Mouse (Mus musculus): ENCODE results near the gene Cachd1.

Gene Cachd1

DNA sequence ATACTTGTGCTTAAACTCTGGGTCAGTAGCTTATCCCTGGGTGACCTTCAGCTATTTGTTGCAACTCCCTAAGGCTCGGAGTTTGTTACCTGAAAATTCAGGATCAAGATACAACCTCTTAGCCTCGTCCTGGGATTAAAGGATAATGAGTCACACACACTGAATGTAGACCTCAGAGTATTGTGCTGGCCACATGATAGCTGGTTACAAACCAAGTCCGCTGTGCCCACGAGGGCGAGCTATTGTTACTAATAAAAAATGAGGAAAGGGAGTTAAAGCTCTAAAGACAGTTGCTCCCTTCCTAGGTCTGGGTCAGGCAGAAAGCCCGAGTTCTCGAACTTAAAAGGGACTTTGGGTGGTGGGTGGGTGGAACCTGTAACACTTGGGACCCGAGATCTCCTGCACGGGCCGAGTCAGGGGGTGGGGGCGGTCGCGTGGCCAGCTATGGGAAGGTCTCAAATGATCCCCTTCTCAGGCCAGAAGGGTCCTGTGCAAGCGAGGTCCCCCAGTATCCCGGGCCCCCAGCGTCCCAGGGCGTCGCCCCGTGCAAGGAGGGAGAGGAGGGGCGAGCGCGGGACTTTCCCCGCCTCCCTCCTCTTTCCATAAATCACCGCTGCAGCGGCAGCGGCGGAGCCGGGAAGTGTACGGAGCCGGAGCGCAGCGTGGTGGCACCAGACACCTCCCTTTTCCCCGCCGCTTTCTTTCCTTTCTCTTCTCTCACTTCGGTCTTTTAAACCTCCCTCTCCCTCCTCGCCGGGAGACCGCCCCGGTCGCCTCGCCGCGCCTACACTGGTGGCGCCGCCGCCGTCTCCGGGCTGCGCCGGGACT, at the start of gene Cachd1:
Gene Cachd1 (plus strand): TSS at position 633 of the 828 bp plus-strand sequence.
- DNase-seq, result peak; percentile 83

DNA sequence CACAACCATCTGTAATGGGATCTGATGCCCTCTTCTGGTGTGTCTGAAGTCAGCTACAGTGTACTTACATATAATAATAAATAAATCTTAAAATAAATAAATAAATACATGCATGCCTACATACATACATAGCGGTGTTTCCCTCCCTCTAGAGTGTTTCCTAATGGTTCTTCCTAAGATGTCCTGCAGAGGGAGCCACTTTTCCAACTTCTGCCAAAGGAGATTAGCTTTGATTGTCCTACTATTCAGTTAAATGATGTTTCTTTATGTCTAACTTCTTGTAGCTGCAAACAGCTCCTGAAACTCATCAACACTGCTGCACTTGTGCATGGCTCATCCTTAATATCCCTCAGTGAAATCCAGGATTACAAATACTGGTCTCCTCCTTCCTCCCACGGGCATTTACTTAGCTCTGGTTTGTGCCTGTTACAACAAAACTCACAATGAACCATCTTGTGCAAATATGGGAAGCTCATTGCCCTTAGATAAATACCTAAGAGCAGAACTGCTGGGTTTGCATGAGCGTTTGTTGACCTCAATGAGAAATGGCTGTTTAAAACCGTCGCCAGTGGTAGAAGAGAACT, 47.5 kb upstream of the Cachd1 start:
- DNase-seq, result peak; percentile 64

DNA sequence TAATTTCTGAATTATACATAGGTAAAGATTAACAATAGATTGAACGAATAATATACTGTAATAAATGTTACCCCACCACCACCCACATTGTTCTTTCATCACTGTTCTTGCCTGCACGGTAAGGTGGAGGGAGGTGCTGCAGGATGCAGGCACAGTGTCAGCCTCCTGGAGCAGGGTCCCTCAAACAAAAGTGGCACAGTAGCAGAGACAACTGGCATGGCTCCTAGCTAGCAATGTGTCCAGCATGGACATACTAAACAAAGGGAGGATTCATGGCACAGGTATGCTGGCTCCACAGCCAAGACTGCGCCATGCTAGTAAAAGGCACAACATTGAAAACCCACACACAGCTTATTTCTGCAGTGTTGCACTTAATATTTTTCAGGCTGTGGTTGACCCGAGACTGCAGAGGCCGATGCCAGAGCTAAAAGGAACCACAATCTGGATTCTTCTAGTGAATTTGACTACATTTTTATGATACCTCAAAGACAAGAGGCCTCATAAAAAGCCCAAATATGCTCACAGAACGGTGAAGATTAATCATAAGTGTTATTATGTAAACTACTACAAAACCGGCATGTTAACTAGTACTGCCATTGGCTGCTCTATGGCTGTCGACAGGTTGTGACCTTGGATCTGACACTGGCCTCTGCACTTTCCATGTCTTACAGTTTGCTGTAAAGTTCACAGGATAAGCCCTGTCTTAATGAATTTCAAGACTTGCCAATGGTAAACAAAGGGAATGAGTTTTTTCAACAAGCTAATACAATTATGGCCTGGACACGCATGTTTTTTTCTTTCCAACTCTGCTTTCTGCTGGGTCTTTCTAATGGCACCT, 41.2 kb upstream of the Cachd1 start:
- DNase-seq, result no peak

DNA sequence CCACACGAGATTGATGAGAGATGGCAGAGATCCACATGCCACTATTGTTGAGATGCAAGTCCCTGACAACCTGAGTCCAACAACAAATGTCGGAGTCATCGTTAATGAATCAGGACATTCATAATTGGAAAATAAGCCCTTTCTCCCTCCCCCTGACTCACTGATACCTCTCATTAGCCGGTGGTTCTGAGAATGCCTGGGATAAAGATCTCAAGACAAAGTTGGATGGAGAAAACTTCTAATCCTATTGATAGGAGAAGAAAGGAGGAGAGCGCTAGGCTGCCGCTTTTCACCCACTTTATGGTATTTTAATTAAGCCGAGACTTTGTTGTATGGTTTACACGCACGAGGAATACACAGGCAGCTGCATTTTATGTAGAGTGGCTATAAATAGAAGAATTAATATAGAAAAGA, 40.5 kb upstream of the Cachd1 start:
- DNase-seq, result no peak

DNA sequence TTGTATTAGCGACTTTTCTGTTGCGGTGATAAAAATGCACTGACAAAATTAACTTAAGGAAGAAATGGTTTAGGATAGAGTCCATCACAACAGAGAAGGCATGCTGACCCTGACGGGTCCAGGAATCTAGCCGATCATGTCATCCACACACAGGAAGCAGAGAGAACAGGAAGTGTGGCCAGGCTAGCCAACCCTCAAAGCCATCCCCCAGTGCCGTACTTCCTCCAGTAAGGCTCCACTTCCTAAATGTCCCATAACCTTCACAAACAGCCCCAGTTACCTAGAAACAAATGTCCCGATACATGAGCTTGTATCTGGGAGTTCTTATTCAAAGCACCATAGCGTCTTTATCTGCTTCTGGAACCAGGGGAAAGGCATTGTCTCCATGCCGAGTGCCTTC, 32.9 kb upstream of the Cachd1 start:
- no peak for DNase-seq

DNA sequence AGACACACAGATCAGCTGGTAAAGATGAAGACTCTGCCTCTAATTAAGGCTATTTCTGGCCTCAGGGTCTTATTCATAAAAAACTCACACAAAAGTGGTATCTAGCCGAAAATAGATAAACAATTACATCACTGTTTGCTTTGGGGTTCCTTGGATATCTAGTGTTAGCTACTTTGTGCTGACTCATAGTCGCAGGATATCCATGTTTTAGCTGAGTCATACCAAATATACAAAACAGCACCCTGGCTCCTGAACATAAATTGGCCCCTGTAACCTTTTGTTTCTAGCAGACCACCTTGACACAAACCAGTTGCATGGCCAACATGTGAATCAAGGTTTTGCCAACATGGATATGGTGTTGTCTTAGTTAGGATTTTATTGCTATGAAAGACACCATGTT, 24.2 kb upstream of the Cachd1 start:
- DNase-seq, result no peak

DNA sequence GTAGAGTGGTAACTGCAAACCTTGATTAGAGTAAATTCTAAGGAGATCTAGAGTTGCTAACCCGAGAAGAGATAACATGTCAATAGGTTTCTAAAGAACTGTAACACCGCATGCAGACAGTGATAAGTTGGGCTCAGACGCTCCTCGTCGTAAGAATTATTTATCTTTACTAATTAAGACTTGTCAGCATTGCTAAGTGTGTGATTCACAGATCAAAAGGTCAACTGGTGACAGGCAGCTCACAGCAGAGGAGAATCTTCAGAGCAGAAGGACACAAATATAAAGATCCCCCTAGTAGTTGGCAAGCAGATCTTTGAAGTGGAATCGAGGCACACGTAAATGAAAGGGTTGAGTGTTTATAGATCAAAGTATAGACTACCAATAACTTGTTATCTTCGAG, 20.8 kb upstream of the Cachd1 start:
- DNase-seq, result no peak

DNA sequence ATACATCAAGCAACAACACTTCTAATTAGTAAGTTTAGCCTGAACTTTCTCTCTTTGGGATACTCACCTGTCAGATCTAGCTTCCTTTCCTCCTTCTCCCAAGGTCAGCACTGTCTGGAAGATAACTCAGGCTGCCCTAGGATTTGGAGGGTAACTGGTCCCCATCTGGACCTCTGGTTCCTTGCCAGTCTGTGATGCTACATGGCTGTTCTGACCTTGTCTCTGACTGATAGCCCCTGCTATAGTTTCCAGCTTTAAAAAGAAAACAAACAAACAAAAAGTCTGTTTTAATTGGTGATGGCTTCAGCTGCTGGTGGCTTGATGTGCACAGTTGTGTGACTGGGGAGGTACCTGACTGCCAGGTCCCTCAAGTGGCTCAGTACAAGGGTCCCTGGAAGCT, 20.0 kb upstream of the Cachd1 start:
- DNase-seq, result no peak

DNA sequence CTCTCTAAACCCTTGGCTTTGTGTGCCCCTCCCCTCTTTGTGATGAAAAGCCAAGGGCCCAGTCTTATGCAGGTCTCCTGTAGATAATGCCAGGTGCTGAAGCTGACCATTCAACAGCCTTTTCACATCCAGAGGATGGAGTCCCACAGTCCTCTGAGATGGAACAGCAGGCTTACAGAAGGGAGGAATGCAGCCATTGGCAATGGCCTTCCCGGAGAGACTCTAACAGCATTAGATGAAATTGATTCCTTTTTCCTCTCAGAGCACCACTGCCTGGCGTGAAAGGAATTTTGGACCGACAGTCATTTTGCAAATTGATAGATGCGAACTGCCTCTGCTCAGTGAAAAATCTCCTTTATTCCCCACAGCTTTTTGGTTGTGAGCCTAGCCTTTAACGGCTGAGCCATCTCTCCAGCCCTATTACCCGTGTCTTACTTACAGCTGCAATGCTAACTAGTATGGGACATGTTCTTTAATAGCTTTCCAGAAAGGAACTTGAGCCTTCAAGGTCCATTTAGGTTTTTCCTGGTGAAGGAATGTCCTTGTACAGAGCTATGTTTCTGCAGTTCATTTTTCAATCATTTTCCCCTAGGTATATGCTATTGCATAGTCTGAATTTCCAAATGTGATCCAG, 18.1 kb upstream of the Cachd1 start:
- no peak for DNase-seq

DNA sequence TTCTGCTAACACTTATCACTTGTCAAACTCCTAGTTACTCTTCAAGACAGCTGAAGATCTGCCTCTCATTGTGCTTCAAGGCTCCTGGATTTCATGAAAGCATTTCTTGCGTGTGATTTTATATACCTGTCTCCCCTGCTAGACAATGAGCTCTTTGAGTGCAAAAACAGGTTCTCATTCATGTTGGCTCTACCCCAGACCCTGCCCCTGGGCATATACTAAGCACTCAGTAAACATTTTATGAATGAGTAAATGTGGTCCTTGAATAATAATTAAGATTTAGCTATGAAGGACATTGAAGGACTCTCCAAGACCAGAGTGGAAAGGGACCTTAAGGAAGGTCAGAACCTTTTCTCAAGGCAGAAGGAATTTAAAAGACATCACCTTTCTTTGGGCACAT, 16.9 kb upstream of the Cachd1 start:
- no peak for DNase-seq

DNA sequence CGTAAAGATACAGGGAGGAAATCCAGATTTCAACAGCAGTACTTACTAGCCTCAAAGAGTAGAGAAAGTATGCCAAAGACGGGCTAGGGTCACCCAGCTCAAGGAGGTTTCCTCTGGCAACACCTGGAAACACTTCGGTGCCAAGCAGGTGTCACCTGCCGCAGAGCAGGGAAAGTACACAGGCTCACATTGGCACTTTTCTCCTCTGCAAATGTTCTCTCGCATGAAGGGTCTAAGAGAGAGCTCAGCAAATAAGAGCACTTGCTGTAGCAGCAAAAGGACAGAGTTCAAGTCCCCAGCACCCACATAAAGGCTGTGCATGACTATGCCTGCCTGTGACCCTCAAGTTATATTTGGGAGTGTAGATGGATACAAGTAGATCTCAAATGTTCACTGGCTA, 16.1 kb upstream of the Cachd1 start:
- peak; percentile 25 for DNase-seq

DNA sequence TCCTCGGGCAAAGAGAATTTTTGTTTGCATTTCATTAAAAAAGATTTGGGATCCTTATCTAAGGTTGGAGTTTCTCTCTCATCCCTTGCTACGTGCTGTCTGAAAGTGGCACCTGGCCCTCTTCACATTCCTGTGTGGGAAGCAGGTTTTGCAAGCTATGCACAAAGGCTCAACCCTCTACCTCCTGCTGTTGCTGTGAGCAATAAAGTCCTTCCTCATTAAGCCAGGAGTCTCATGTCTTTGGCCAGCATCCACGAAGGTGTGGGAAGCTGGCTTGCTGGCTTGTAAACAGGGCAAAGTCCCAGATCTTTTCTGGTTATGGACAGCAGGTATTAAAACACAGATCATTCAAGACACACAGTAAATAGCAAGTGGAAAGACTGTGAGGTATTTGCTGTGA, 7.9 kb upstream of the Cachd1 start:
- peak; percentile 31 for DNase-seq

DNA sequence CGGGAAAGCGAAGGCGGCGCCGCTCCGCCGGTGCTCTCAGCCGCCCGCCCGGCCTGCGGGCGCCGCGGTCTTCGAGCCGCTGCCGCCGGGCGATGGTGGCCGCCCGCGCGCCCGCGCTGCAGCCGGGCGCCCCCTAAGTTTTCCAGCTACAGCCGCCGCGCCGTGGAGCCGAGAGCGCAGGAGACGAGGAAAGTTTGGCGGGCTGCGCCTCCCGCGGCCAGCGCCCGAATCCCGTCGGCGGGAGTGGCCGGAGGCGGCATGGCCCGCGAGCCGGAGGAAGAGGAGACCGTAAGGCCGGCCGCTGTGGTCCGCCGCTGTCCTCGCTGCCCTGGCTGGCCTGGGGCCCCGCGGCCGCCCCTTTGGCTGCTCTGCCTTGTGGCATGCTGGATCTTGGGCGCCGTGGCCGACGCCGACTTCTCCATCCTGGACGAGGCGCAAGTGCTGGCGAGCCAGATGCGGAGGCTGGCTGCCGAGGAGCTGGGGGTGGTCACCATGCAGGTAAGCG, 448 bp downstream of the Cachd1 start:
- DNase-seq, result peak; percentile 34

DNA sequence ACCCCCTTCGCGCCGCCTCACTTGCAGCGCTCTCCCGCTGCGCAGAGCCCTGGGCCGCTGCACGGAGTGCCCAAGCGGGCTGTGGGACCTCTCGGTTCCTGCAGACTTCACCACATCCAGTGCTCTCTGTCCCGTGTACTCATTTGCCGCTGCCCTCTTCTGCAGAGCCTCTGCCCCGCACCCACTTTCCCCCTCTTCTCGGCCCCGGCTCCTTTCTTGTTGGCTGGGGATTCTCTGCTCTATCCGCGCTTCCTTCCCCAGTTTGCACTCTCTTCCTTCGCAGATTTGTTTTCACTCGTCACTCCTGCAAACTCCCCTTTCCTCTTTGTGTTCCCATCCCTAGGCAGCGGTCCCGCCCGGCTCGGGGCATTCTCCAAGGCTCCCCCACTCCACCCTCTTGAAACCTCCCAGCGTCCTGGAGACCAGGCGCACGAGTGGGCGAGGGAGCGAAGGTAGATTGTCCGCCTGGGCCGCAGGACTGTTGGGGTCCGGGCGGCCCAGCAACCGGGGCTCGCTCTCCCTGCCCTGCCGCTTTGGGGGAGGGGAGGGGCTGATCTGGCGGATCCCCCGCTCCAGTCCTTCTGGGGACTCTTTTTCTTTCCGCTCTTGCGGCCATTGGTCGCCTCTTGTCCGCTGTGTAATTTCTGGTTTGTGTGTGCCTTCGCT, 1.0 kb downstream of the Cachd1 start:
- peak; percentile 19 for DNase-seq

DNA sequence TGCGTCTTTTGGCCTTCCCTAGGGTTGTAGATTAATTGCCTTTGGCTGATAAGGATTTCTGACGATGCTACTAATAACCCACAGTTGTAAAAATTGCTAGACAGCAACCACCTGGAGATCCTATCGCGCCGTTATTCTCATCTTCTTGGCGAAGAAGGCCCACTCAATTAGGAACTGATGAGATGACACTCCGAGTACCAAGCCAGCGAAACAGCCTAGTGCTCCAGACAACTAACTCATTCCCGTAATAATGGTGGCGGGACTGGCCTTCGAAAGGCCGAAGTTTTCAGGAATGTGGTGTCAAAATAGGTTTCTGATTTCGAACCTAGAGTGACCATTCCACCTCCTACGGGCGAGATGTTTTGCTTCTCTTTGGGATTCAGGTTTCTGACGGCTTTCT, 1.6 kb downstream of the Cachd1 start:
- no peak for DNase-seq

DNA sequence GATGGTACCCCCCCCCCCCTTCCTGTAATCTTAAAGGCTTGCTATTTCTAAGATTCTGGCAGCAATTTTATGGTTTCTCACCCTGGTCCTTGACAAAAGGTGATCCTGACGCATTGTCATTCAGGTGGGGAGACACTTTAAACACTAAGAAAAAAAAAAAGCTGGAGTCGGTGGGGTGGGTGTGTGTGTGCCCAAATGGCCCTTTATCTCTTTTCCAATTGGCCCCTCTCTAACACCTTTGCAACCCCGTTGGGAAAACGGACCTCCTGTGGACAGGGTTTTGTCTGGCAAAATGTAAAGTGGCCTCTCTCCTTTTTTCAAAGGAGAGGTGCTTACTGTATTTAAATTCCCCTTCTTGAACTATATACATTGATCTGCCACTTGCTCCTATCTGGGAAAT, 2.5 kb downstream of the Cachd1 start:
- no peak for DNase-seq

DNA sequence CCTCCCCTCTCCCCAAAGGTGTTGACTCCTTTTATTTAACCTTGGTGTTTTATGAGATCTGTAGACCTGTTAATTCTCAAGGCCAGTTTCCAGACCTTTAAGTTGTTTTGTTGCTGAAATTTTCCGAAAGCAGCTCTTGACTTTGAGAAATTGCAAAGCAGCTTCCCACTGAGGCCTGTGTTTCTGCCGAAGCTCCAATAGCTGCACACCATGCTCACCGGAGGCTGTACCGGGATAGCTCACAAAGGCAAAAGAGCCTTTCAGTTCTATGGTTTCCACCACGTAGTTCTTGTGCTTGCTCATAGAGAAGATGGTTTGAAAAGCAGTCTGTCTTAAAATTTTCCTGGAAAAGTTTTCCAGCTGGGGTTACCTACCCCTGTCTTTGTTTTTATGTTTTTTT, 3.2 kb downstream of the Cachd1 start:
- no peak for DNase-seq

DNA sequence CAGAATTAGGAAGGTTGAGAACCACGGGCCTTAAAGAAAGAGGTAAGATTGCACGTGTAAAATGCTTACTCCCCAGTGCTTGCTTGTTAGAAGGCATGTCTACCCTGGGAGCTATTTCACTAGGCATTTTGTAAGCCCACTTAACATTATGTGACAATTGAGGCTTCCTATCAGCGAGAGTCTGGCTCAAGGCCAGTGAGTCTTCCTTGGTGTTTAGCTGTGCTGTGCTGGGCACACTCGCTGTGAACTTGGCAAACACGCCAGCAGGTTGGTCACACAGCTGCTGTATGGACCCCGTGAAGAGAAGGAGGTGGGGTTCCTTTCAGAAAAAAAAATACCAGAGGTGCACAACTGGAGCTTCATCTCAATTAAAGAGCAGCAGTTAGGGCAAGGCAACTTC, 4.4 kb downstream of the Cachd1 start:
- DNase-seq, result no peak

DNA sequence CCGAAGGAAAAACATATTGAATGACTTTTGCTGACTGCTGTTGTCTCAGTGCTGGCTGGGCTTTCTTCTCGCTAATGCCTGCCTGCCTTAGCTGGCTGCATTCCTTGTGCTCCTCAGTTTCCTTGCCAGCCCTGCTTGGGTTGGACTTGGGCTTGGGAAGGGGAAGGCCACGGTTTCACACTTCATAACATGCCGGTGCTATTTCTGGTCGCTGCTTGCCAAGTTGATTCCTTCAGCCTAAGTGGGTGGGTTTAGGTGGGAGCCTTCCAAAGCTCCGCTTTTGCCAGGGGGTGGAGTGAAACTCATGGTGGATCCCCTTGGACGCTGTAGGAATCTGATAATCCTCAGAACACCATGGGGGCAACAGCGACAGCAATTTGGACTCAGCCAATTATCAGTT, 5.9 kb downstream of the Cachd1 start:
- DNase-seq, result peak; percentile 45

DNA sequence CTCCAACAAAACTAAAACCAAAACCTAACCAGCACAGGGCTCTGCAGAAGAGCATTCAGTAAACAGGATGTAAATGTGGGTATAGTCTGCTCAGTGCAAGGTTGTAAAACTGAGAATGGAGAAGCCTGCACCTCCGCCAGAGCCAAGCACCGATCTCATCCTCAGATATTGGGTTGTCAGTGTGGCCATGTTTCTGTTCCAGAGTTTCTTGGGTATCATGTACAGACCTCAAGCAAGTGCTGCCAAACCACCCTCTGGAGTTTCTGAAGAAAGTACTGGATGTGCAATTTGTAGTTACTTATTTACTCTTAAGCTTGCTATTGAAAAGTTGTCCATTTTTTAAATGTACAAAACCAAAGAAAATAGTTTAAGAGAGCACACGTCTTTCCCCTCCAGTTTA, 6.4 kb downstream of the Cachd1 start:
- DNase-seq, result no peak

DNA sequence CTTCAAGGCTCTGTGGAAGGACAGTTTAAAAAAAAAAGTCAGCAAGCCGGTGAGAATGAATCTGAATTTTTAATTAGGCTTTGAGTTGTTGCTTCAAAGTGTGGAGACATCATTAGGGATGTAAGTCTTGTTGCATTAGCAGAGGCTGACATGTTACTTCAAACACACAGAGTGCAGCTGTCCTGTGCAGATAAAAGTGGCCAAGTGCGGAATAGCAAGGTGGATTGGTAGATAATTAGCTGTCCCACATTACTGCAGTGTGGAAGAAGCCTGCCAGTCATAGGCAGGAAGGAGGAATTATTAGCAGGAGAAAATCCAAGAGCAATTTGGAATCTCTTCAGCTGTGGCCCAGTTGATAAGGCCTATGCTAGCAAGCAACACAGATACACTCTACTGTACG, 10.7 kb downstream of the Cachd1 start:
- no peak for DNase-seq

DNA sequence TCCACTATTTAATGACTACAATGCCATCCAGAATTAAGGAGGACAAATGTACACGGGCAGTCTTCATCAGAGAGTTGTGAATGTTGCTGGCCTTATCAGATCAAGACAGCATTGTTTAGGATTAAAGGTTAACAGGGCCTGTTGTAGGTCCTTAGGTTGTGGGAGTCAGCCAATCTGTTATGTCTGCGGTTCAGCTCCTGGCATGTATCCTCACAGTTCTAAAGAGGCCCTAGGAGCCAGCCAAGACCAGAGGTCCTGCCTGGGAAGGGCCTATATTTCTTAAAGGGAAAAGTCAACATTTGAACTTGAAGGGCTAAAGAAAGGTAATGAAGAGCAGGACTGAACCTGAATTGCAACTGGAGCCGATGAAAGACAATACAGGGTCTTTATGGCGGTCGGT, 13.7 kb downstream of the Cachd1 start:
- DNase-seq, result no peak

DNA sequence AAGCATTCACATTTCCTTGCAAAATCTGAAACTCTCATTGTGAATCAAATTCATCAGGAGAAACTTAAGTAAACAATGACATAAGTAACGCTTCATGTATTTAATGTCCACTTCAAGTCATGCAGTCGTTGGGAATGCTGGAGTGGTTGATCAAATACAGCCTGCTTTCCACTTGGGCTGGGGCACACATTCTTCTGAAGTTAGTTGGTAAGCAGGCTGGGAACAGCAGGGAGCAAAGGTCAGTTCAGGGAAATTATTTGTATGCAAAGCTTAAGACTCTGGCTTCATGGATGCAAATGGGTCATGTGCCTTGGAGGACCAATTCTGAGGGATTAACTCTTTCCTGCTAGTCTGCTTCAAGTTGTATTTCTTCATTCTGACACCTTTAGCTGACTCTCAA, 16.7 kb downstream of the Cachd1 start:
- peak; percentile 49 for DNase-seq

Measured in lung, postnatal 36 days (tissue).